Mouse (Mus musculus) urinary bladder, postnatal 36 days (tissue): ENCODE data around the gene Slc44a1.

Source experiments
- DNase-seq, 2 experiments: peaks; one replicate each; pipeline ENCODE4 v3.0.0; 2022; ENCODE audit warnings: low spot score in 2 of 2, mixed read lengths in 1 of 2

The Slc44a1 gene

GRCm38 (mm10) chr4:53440010-53440815, at the start of gene Slc44a1:
Gene Slc44a1 (plus strand): TSS chr4:53440413.
- DNase-seq = peak; percentile 76 to 89

GRCm38 (mm10) chr4:53395002-53395401, 45.2 kb upstream of the Slc44a1 start:
- DNase-seq = no peak

- DNase-seq = no peak
Observed at GRCm38 (mm10) chr4:53396623-53397192, 43.5 kb upstream of the Slc44a1 start.

- DNase-seq = no peak
Observed at GRCm38 (mm10) chr4:53397280-53398117, 42.7 kb upstream of the Slc44a1 start.

- no peak for DNase-seq
Observed at GRCm38 (mm10) chr4:53398561-53398960, 41.7 kb upstream of the Slc44a1 start.

GRCm38 (mm10) chr4:53399428-53399827, 40.8 kb upstream of the Slc44a1 start:
- no peak for DNase-seq

GRCm38 (mm10) chr4:53403386-53403785, 36.8 kb upstream of the Slc44a1 start:
- DNase-seq = peak; percentile 44 to 64

- DNase-seq = no peak
Observed at GRCm38 (mm10) chr4:53404431-53404925, 35.7 kb upstream of the Slc44a1 start.

GRCm38 (mm10) chr4:53406866-53407265, 33.3 kb upstream of the Slc44a1 start:
- no peak for DNase-seq

- DNase-seq = no peak
Observed at GRCm38 (mm10) chr4:53408821-53409220, 31.4 kb upstream of the Slc44a1 start.

GRCm38 (mm10) chr4:53409526-53410085, 30.6 kb upstream of the Slc44a1 start:
- no peak for DNase-seq

- no peak for DNase-seq
Observed at GRCm38 (mm10) chr4:53410752-53411151, 29.5 kb upstream of the Slc44a1 start.

GRCm38 (mm10) chr4:53411958-53412870, 28.0 kb upstream of the Slc44a1 start:
- no peak for DNase-seq

- no peak for DNase-seq
Observed at GRCm38 (mm10) chr4:53412991-53413390, 27.2 kb upstream of the Slc44a1 start.

GRCm38 (mm10) chr4:53414031-53414797, 26.0 kb upstream of the Slc44a1 start:
- no peak for DNase-seq

- peak; percentile 23 to 33 for DNase-seq
Observed at GRCm38 (mm10) chr4:53415873-53416637, 24.2 kb upstream of the Slc44a1 start.

GRCm38 (mm10) chr4:53416928-53417327, 23.3 kb upstream of the Slc44a1 start:
- DNase-seq = peak in 1 of 2 experiments; percentile 36

GRCm38 (mm10) chr4:53422799-53423198, 17.4 kb upstream of the Slc44a1 start:
- no peak for DNase-seq

- DNase-seq = no peak
Observed at GRCm38 (mm10) chr4:53427120-53427519, 13.1 kb upstream of the Slc44a1 start.
